Mouse (Mus musculus) 3T3-L1 (cell line): ENCODE results near the gene Umad1.

ENCODE experiments used
- DNase-seq: peaks from one replicate; pipeline ENCODE4 v3.0.0-alpha.2; 2015; ENCODE audit warnings: low read depth, low spot score

Gene Umad1

DNA sequence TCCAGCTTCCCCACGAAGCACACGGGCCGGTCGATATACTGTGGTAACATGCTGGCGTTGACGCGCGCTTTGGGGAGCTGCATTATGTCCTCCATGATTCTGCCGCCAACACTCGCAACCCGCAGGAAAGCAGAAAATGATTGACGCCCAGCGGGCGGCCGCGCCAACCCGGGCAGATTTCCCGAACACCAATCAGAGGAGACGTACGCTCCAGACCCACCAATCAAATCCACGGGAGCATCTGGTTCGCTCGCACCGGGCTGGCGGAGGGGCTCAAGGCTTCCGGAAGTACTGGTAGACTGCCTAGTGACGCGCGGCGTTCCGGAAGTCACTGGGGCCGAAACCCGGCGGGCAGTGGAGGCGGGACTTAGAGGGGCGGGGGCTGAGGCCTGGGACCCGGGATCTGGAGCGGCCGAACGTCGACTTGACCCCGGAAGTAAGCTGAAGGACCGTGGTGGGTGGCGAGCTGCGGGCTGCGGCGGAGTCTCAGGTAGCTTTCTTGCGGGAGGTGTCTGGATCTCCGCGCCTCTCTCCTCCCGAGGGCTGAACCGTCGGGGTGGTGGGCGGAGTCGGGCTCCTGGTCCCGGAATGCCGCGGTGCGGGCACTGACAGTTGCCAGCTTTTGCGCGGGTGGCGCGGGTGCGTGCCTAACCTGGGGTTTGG lies at the start of gene Umad1, which contains the start of the genes Rpa3 and Gm45062:
Gene Umad1, plus strand, starts transcription at position 285 of the 663 bp plus-strand sequence.
Gene Rpa3, minus strand, starts transcription at position 170 of the 663 bp plus-strand sequence.
Gene Gm45062, plus strand, starts transcription at position 447 of the 663 bp plus-strand sequence.
- DNase-seq = peak; percentile 100

DNA sequence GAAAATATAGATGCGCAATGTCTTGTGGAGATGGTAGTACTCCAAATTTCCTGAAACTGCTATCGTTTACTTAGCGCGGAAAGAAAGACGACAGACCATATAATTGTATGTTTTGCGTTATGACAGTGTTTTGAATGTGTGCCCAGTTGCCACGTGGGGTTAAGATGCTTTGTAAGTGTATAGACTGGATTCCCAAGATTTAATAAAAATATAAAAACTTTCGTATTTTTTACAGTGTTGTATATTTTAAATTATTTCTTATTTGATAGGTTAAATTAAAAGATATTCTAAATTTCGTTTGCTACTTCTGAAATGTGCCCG lies 49.3 kb upstream of the Umad1 start:
- DNase-seq = peak; percentile 74

DNA sequence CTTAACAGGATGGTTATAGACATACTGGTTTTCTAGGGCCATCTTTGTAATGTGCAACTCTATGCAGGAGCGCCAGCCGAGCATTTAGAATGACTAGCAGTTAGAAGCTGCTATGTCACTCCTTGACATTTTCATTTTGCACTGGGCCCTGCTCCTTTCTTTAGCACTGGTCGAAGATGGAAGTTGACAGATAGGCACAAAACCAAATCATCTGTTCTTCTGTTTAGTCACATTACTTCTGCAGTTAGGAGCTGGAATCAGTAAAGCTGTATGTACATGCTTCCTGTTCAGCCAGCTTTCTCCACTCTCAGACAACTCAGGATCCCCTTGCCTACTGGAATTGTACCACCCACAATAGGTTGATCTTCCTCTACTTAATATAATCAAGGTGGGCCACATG lies 48.4 kb upstream of the Umad1 start:
- DNase-seq = peak; percentile 22

DNA sequence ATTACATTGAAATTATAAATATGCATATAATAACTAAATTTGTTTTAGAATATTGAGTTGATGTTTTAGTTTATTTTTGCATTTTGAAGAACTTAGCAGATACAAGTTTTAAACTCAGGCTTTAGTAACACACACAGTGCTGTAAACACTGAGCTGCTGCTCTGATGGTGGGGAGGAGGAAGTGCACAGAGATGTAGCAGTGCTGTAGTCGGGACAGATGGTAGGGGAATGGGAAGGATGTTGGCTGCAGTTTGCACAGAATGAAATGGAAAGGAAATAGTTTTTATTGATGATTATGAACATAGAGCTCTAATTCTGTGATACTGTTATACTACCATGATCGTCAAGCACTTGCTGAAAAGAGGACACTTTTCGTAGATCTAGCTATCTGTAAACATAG lies 32.1 kb upstream of the Umad1 start:
- DNase-seq = no peak

DNA sequence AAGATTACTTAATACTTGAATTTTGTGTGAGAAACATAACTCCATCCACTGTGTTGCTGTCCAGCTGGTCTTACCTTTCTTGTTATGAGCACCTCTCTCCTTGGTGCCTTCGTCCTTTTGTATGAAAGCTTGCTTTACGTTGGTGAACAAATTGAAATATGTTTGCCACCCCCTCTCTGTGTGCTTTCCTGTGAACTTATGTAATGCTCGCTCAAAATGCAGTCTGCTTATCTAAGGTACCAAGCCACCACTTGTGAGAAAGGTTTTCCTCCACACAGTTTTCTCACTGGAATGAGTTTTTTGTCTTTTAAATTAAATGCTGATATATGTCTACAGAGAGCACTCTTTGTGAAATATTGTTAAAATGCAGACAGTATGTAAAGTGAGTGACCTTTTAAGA lies 30.5 kb upstream of the Umad1 start:
- DNase-seq = no peak

DNA sequence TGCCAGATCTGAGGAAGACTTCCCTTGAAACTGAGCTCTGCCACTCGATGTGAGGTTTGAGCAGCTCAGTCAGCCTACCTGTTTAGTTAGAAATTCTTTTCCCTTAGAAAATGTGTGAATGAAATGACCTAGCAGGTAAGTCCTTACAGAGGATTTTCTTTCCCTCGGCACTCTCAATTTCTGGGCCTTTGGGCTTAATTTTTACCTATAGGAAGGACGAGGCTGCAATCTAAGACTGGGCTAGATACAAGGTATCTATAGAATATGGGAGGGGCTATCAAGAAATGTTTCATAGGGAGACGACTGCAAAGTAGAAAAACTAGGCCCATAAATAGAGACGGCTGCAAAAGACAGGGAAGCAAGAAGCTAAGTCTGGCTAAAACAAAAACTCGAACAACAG lies 772 bp upstream of the Umad1 start:
- DNase-seq = no peak

DNA sequence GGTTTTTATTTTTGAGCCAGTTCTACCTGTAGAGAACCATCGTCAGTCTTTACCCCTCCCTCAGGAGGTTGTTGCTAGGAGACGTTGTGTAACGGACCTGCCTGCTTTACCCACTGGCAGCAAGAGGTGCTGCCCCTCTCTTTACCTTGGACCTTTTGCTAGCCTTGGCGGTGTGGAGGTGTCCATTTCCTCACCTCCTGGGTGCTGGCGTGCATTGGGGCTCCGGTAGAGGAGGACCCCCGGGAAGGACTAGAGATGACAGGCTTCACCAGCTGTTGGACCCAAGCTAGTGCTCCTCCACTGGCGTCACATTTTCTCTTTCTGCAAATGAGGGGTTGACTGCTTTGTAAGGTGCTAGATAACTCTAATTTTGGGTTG lies 568 bp downstream of the Umad1 start:
- no peak for DNase-seq

DNA sequence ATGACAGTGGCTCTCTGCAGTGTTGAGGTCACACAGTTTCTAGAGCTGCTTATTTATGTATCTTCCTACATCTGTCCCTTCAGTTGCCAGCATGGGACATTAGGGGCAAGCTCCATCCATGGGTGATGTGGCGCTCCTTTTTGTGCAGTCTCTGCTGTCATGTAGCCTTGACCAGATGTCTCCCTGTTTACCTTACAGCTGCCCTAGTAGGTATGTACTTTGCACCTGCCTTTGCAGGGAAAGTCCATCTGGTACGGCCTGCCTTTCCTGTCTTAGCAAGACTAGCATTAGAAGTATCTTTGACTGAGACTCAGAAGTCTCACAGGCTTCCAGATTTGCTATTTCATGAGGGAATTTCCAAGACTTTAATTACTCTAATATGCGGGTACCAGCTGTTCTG lies 12.0 kb downstream of the Umad1 start:
- no peak for DNase-seq

DNA sequence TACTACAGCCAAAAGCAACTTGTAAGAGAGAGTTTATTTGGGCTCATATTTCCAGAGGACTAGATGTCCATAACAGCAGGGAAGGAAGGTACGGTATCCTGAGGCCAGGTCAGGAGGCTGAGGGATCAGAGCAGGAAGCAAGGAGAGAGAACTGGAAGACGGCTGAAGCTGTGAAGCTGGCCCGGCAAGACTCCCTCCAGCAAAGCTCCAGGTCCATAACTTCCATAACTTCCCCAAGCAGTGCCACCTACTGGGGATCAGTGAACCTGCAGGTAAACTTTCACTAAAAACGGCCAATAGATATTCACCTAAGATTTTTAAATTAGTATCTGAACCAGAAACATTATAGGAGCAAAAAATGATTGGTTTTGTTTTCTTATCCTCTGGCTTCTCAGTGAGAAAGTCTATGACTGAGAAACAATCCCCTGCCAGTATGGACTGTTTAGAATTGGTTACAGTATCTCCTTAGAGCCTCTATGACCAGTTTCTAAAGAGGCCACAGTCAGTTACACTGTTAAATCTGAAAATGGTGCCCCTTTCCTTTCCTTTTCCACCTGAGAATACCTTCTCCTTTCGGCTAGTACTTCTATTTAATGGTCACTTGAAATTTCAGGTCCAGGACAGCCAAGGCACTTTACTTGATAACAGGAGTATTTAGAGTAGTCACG lies 15.4 kb downstream of the Umad1 start:
- DNase-seq = peak; percentile 82

DNA sequence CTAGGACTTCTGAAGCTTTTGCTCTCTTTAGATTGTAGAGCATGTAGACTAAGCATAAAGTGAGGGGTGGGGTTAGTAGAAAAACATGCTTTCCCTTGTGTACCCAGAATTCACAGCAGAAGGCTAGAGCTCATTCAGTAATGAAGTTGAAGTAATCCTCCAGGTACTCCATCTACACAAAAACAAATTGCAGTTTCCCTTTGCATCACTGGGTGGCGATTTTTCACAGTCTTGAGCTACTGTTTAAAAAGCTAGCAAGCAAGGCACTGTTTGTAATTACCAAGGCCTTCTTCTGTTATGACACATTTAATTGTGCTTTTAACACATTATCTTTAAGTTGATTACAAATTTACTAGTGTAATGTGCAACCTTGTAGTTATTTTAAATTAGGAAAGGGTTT lies 16.0 kb downstream of the Umad1 start:
- peak; percentile 74 for DNase-seq

DNA sequence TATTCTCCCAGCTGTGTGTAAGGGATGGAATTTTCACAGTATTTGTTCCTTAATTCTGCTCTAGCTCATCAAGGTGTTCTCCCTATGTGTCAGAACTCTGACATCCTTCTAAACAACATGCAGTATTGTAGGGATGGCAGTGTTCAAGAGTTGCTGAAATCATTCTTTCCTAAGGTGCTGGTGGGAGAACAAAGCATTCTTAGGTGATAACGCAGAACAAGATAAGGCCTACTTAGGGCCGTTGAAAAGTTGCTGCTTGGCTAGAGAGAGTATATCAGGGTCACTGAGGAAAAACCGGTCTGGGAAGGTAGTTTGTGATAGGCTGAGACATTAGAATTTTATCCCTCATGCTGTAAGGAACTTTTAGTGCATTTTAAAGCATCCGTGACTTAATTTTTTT lies 17.3 kb downstream of the Umad1 start:
- no peak for DNase-seq

DNA sequence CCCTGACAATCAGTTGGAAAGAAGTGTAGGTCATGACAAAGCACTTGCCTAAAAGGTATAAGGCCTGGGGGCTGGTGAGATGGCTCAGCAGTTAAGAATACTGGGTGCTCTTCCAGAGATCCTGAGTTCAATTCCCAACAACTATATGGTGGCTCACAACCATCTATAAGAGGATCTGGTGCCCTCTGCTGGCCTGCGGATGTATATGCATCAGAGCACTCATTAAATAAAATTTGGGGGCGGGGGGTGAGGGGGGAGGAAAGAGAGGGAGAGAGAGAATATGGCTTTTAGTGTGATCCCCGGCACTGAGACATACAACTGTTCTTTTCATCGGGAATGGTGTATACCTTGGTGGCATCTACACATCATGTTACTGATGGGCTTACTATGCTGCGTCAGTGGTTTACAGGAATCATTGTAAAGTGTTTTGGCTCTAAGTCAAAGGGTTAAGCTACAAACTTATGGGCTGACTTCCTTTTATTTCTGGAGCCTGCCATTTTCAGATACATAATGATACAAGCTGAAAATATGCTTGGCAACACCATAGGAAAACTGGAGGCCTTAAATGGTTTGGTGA lies 19.4 kb downstream of the Umad1 start:
- DNase-seq = peak; percentile 60

DNA sequence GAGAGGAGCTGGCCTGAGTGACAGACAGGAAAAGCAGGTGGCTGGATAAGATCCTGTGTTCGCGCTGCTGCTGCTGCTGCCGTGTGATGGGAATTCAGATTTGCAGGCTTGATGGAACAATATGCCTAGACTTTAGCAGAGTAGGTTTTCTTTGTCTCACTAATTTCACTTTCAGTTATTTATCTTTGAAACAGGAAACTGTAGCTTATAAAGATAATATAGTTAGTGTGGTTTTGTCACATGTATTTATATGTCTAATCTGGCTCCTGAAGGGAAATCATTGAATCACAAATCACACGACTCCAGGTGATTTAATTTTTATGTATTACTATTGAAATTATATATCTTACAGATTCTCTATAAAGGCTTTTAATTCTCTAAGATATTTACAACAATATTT lies 24.2 kb downstream of the Umad1 start:
- no peak for DNase-seq

DNA sequence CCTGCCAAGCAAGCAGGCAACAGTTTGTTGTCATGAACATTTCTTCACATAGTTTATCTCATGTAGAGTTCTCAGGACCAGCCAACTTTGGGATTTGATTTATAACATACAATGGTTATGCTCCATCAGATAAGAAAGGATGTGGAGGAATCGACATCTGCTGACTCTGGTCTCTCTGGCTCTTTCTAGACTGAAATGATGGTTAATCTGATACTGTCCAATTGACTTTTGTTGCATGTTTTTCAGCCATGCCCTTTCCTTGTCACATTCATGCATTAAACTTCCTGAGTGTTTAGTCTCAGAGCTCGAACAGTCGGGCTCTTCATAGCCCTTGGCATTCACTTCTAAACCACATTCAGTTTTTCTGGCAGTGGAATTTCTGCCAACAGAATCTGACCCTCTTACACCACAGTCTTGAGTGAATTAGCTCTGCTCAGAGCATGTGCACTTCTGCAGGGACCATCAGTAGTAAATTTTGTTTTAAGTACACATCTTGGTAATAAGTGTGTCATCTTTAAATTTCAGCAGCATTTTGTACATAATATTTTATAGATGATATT lies 26.4 kb downstream of the Umad1 start:
- DNase-seq = peak; percentile 74

DNA sequence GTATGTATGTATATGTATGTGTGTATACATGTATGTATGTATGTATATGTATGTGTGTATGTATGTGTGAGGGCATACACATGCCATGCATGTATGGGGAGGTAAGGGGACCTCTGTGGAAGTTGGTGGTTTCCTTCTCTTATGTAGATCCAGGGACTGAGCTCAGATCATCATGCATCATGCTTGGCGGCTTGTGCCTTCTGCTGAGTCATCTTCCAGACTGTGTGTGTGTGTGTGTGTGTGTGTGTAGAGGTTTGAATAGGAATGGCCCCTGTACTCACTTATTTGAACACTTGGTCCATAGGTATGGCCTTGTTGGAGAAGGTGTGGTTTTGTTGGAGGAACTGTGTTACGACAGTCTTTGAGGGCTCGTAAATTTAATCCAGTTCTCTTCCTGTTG lies 27.1 kb downstream of the Umad1 start:
- DNase-seq = peak; percentile 40

DNA sequence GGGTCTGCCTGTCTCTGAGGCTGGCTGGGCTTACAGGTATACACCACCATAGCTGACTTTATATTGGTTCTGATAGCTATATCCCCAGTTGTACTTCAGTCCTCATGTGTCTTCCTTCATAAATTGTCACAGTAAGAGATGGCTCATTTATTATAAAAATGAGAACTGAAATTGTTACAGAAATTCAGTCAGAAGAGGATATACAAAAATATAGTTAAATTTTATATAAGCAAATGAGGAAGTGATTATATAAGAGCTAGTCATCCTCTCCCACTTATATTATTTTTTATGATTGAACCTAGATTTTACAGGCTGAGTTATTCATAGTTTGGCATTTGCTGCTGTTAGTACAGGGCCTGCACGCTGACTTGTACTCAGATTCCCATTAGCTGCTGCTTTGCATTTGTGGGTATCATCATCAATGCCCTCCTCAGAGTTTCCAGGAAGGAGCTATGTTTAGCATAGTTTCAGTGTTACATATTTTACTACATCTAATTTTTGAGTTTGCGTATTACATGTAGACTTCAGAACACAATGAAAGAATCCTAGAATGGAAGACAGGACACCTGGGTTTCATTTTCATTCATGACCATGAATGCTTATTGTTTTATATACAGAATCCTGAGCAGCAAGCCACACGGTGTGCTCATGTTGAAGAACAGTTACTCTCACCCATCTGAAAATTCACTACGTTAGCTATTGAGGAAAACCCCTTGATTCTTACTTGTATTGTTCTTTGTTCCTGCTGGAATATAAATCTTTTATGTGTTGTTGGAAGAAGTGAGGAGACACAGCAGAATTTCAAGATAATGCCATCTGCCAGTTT lies 29.9 kb downstream of the Umad1 start:
- no peak for DNase-seq

DNA sequence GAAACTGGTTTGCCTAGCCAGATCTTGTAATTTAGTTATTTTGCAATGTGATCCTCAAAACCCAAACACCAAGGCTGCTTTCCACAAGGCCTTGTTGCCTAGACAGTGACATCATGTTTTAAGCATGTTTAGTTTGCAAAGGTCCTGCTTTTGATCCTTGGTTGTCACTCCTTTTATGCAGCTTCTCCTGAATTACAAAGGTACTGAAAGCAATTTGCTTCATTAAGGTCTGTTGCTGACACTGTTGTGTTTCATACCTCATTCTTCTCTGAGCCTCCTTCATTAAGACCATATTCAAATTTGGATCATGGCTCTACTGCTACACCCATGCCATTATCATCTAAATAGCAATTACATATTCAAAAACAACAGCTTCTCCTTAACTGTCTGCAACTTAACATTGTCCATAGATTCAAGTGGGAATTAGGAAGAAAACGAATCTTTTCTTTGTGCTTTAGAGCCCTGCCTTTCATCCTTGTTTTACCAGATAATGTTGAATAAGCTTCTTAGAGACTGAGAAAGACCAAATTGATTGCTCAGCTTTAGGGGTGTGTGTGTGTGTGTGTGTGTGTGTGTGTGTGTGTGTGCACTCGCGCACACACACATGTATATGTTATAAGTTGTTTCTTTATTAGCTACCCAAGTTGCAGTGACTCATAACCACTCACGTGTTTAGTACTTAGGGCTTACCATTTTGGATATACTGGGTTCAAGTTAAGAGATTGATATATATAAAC lies 35.1 kb downstream of the Umad1 start:
- no peak for DNase-seq

DNA sequence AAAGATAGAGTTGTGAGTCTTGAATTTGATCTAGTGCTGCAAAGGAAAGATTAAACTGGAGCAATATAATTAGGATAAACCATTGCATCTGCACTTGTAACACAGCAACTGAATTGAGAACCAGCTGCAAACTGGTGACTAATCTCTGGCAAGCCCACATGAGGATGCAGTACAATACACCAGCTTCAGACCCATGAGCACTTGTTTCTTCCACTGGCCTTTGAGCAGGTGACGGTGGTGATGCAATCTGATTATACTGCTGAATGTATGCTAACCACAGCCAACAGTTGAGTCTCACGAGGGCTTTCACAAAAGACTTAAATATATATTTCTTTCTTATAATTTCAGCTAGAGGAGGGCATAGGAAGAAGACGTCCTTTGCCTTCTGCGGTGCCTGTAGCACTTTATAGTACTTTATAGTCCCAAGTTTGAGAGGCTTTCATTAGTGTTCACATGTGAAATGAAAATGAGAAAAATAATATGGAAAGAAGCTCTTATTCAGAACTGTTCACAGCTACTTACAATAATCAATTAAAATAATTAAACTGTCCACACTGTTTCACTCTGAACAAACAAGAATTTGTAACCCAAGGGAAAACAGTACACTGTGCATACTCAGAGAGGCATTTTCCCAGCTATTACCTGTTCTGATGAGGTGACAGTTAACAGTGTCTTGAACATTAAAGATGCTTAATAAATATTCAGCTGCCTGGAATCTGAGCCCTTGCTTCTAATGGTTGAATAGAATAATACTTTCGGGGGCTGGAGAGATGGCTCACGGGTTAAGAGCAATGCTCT lies 40.2 kb downstream of the Umad1 start:
- DNase-seq = peak; percentile 28

DNA sequence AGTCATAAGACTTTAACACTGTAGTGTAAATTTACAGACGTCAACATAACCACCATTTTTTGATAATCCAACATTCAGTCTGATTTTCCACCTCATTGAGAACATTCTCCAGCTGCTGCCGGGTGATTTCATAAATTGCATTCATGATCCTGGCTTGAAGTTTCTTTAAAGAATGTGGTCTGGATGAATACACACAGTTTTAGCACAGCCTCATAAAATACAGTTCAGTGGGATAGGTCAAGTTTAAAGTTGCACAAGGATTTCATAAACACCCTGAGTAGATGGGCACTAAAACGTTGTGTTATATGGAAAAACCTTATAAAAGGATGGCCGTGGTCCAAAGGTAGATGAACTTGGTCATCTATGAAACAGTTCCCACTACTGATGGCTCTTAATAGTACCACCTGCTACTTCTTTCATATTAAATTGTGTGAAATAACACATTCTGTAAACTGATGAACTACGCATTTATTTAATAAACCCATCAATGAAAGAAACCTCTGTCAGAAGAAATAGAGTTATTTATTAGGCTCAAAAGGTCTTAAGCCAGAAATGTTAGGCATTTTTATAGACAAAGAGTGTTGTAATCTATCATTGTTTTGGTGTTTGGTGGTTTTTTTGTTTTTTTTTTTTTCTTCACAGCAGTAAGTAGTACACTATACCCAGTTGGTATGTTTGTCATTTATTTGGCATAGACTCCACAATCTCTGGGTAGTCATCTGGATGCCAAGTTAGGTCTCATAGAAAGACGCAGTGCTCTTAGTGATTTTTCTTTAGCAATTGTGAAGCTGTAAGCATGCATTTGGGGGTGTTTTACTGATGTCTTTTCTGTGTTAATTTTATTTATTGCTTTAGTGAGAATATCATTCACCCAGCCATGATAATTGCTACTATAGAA lies 49.0 kb downstream of the Umad1 start:
- DNase-seq = no peak
